Mouse (Mus musculus) stomach, postnatal 0 days (tissue): ENCODE data around the gene Gm42517. TPM values are rescaled to one million over a fixed set of nuclear protein-coding genes. Genes with fewer than 3 reads are reported as not detected.

Source experiments
- ATAC-seq: fragments of 200-750 bp; cut with Nextera tagmentation; 2 replicates; pipeline ENCODE4 v1.8.0; 2017; ENCODE audit not compliant: low FRiP score, low TSS enrichment
- DNase-seq: peaks from one replicate; pipeline ENCODE4 v3.0.0-alpha.2; 2016; ENCODE audit warnings: low spot score
- H3K27ac ChIP-seq: fragments of 300-500 bp; sonication (generic); replicated peaks from 2 replicates; pipeline ENCODE4 v1.5.1; 2014; ENCODE audit warnings: mild to moderate bottlenecking, control low read depth
- H3K27me3 ChIP-seq: fragments of 300-500 bp; sonication (generic); 2 replicates; pipeline ENCODE4 v1.6.1; 2014; ENCODE audit warnings: low read length; ENCODE audit not compliant: control insufficient read depth, insufficient read depth
- H3K36me3 ChIP-seq: fragments of 300-500 bp; sonication (generic); 2 replicates; pipeline ENCODE4 v1.6.1; 2014; ENCODE audit warnings: low read length, mixed read lengths; ENCODE audit not compliant: control insufficient read depth, insufficient read depth
- H3K4me1 ChIP-seq: fragments of 300-500 bp; sonication (generic); replicated peaks from 2 replicates; pipeline ENCODE4 v1.6.1; 2014; ENCODE audit warnings: antibody characterized with exemption; ENCODE audit not compliant: control insufficient read depth, insufficient read depth
- H3K4me2 ChIP-seq: fragments of 300-500 bp; sonication (generic); replicated peaks from 2 replicates; pipeline ENCODE4 v1.6.1; 2014; ENCODE audit warnings: low read depth, mild to moderate bottlenecking, control low read depth, moderate library complexity
- H3K4me3 ChIP-seq: fragments of 300-500 bp; sonication (generic); 2 replicates; pipeline ENCODE4 v1.5.1; 2014; ENCODE audit warnings: low read depth, low read length, control low read depth
- H3K9ac ChIP-seq: fragments of 300-500 bp; sonication (generic); 2 replicates; pipeline ENCODE4 v1.6.1; 2014; ENCODE audit warnings: mild to moderate bottlenecking, low read length, control low read depth, mixed read lengths
- H3K9me3 ChIP-seq: fragments of 300-500 bp; sonication (generic); 2 replicates; pipeline ENCODE4 v1.6.1; 2016; ENCODE audit warnings: low read length; ENCODE audit not compliant: control insufficient read depth
- CTCF ChIP-seq: IDR thresholded peaks from 2 replicates; pipeline ENCODE4 v1.5.1; 2016; ENCODE audit warnings: antibody characterized with exemption, low read depth, mild to moderate bottlenecking, moderate library complexity
- EP300 ChIP-seq: optimal IDR thresholded peaks from 2 replicates; pipeline ENCODE3; 2016; ENCODE audit warnings: antibody characterized with exemption
- WGBS: fragments of 180-500 bp; shearing (Covaris S2); extraction: QIAGEN DNeasy Blood & Tissue Kit; methylation state at CpG from one replicate; pipeline ENCODE4 v1.1.7; 2014; 5-methylcytosine and 5-hydroxymethylcytosine counted together
- polyA plus RNA-seq: library from polyadenylated mRNA; unstranded; fragments of >200 nt; fragmentation: Nextera tagmentation; extraction: Ambion mirVana; gene quantifications from 2 replicates; pipeline ENCODE4 v1.2.1, GENCODE M21; 2015

The Gm42517 gene
- polyA plus RNA-seq, 1 experiment from 2014 or later, result 0.08 TPM

GRCm38 (mm10) chr5:108347843-108348242 is 19.9 kb downstream of the Gm42517 start:
- Histone ChIP-seq H3K4me2 (no peak overlapping the region), H3K9ac (no peak overlapping the region), H3K9me3 (no peaks in the 10 kb centered on the region), H3K27me3 (no peaks in the 10 kb centered on the region), H3K4me1 (no peaks in the 10 kb centered on the region), H3K4me3 (no peak overlapping the region), H3K36me3 (peaks cover 15% of the 10 kb centered on the region), H3K27ac (no peak overlapping the region)
- ATAC-seq, result no peak
- no peak for DNase-seq
- no peak for TF ChIP-seq EP300
- no peak for TF ChIP-seq CTCF
- WGBS, result 75% methylated on average over 6 of the region's 6 CpGs

- H3K4me3 ChIP-seq, result no peak overlapping the region
- no peak for DNase-seq
- no peak for ATAC-seq
- 83% methylated on average over 10 of the region's 10 CpGs for WGBS
- H3K9me3 ChIP-seq, result no peaks in the 10 kb centered on the region
- no peaks in the 10 kb centered on the region for H3K27me3 ChIP-seq
- no peak for TF ChIP-seq EP300
- TF ChIP-seq CTCF, result no peak
- H3K27ac ChIP-seq, result no peak overlapping the region
- no peak overlapping the region for H3K4me2 ChIP-seq
- H3K36me3 ChIP-seq, result peaks cover 15% of the 10 kb centered on the region
- H3K9ac ChIP-seq, result no peak overlapping the region
- no peaks in the 10 kb centered on the region for H3K4me1 ChIP-seq
Observed at GRCm38 (mm10) chr5:108345313-108346071, 22.2 kb downstream of the Gm42517 start.

GRCm38 (mm10) chr5:108343680-108344170 is 24.0 kb downstream of the Gm42517 start:
- H3K27ac ChIP-seq, result no peak overlapping the region
- H3K4me1 ChIP-seq, result no peaks in the 10 kb centered on the region
- ATAC-seq, result no peak
- H3K9ac ChIP-seq, result no peak overlapping the region
- H3K36me3 ChIP-seq, result peaks cover 8% of the 10 kb centered on the region; the same call in 1 of the 2 replicates
- H3K27me3 ChIP-seq, result no peaks in the 10 kb centered on the region
- DNase-seq, result no peak
- no peaks in the 10 kb centered on the region for H3K9me3 ChIP-seq
- 91% methylated on average over 4 of the region's 4 CpGs for WGBS
- no peak overlapping the region for H3K4me3 ChIP-seq
- H3K4me2 ChIP-seq, result no peak overlapping the region
- TF ChIP-seq CTCF, result no peak
- no peak for TF ChIP-seq EP300

- H3K27me3 ChIP-seq, result no peaks in the 10 kb centered on the region
- H3K4me2 ChIP-seq, result no peak overlapping the region
- TF ChIP-seq EP300, result no peak
- TF ChIP-seq CTCF, result no peak
- H3K4me3 ChIP-seq, result no peak overlapping the region
- no peaks in the 10 kb centered on the region for H3K4me1 ChIP-seq
- ATAC-seq (no peak), DNase-seq (no peak)
- WGBS, result 58% methylated on average over 3 of the region's 3 CpGs
- H3K36me3 ChIP-seq, result peaks cover 4% of the 10 kb centered on the region; the same call in 1 of the 2 replicates
- no peak overlapping the region for H3K27ac ChIP-seq
- H3K9me3 ChIP-seq, result no peaks in the 10 kb centered on the region
- no peak overlapping the region for H3K9ac ChIP-seq
Observed at GRCm38 (mm10) chr5:108338049-108338448, 29.7 kb downstream of the Gm42517 start.

- H3K4me2 ChIP-seq, result no peak overlapping the region
- no peak overlapping the region for H3K4me3 ChIP-seq
- H3K27me3 ChIP-seq, result no peaks in the 10 kb centered on the region
- ATAC-seq (no peak), DNase-seq (no peak)
- WGBS, result 71% methylated on average over 4 of the region's 4 CpGs
- no peak overlapping the region for H3K9ac ChIP-seq
- no peaks in the 10 kb centered on the region for H3K4me1 ChIP-seq
- H3K36me3 ChIP-seq, result peaks cover 4% of the 10 kb centered on the region; the same call in 1 of the 2 replicates
- H3K9me3 ChIP-seq, result no peaks in the 10 kb centered on the region
- H3K27ac ChIP-seq, result no peak overlapping the region
- TF ChIP-seq CTCF, result no peak
- no peak for TF ChIP-seq EP300
Observed at GRCm38 (mm10) chr5:108337385-108337784, 30.3 kb downstream of the Gm42517 start.

GRCm38 (mm10) chr5:108331051-108331450 is 36.7 kb downstream of the Gm42517 start:
- DNase-seq (no peak), ATAC-seq (no peak)
- Histone ChIP-seq H3K4me3 (no peak overlapping the region), H3K4me2 (no peak overlapping the region), H3K9me3 (no peaks in the 10 kb centered on the region), H3K36me3 (peaks cover 2% of the 10 kb centered on the region; the same call in 1 of the 2 replicates), H3K27ac (no peak overlapping the region), H3K27me3 (no peaks in the 10 kb centered on the region), H3K9ac (no peak overlapping the region), H3K4me1 (no peaks in the 10 kb centered on the region)
- no peak for TF ChIP-seq EP300
- TF ChIP-seq CTCF, result no peak
- WGBS, result 65% methylated on average over 1 of the region's 1 CpGs

Other genes starting within 250 kb of the Gm42517 start
- 51.6 and 58.5 TPM in 2 replicates for gene Tmed5, start 235.3 kb downstream of the Gm42517 start, polyA plus RNA-seq
- 2.5 and 2.7 TPM in 2 replicates for gene Ccdc18, start 235.0 kb downstream of the Gm42517 start, polyA plus RNA-seq
- 27.6 and 27.9 TPM in 2 replicates for gene Dr1, start 99.0 kb downstream of the Gm42517 start, polyA plus RNA-seq
- 3.7 and 4.2 TPM in 2 replicates for gene Pigg, start 55.3 kb downstream of the Gm42517 start, polyA plus RNA-seq
- 0.07 and 0.12 TPM in 2 replicates for gene Pde6b, start 20.5 kb upstream of the Gm42517 start, polyA plus RNA-seq
- 507 and 641 TPM in 2 replicates for gene Atp5k, start 66.5 kb upstream of the Gm42517 start, polyA plus RNA-seq
- 1.1 and 1.2 TPM in 2 replicates for gene Mfsd7a, start 81.0 kb upstream of the Gm42517 start, polyA plus RNA-seq
- 10.0 and 11.3 TPM in 2 replicates for gene Pcgf3, start 93.3 kb upstream of the Gm42517 start, polyA plus RNA-seq
- 1.8 and 2.2 TPM in 2 replicates for gene Cplx1, start 182.1 kb upstream of the Gm42517 start, polyA plus RNA-seq